Mouse (Mus musculus): ENCODE measurements at regions not wholly inside any gene's neighbourhood (a gene's known extent, or its start where the extent isn't known, plus 50 kb on each side); places are given as distances from the start of the nearest gene placed in this dataset.

DNA sequence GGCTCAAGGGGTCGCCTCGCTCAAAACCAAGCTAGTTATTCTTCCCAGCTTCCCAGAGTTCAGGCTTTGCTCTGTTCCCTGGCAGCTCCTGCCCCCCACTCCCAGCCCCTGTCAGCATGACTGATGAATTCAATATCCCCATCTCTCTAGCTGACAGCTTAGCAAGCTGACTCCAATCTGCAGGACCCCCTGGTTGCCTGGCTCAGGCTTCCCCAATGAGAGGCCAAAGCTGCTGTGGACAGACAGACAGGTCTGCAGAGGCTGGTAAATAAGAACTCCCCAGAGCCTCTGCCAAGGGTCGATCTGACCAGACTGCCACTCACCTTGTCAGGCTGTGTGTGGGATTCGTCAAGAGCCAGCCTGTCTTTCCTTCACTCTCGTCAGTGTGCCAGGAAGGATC lies 219.4 kb downstream of the Plpp3 start:
- H3K9ac ChIP-seq (replicated peaks; ENCODE audit: low read length) = no peak overlapping the region
- H3K36me3 ChIP-seq (ENCODE audit: insufficient read depth, low read length) = no peaks in the 10 kb centered on the region
- H3K4me2 ChIP-seq (replicated peaks; ENCODE audit: low read depth, low read length) = no peak overlapping the region
- H3K4me1 ChIP-seq (ENCODE audit: insufficient read depth, low read length) = peaks cover 14% of the 10 kb centered on the region; the same call in 1 of the 2 replicates
- no peak overlapping the region for H3K4me3 ChIP-seq (ENCODE audit: low read length)
- WGBS = 59% methylated on average over 5 of the region's 5 CpGs
- no peak overlapping the region for H3K27ac ChIP-seq (ENCODE audit: low read length)
- 0 out of 2 replicates have a peak, but pooled peaks cover 3% of the 10 kb centered on the region for H3K9me3 ChIP-seq (ENCODE audit: low read length)
- no peak for ATAC-seq (ENCODE audit: low FRiP score, low TSS enrichment)
- no peaks in the 10 kb centered on the region for H3K27me3 ChIP-seq (ENCODE audit: insufficient read depth, low read length)

DNA sequence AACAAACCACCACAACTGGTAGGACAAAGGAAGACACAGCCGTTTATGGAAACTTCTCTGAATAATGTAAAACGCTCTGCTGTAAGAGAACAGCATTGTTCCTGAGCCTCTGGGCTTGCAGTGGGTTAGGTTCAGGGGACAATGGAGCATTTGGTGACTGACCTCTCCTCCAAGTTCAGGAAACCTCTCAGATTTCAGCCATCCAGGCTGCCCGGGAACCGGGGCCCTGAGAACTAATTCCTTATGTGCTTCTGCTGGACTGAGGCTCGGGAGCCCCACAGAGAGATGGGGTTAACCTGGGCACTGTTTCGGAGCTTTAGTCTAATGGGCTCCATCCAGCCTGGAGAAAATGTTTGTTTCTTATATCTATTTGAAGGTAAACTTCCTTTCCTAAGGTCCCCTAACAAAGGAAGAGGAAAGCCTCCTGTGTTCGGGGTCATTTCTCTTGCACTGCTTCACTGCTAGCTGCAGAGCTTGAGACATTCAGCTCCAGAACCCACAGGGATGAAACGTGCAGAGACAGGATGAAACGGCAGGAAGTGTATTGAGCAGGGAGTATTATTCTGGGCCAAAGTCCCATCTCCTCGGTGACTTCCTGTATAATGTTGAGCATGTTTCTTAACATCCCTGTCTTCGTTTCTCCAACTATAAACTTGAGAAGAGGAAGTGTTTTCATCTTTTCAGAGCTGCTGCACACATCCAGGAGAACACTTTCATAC lies 220.5 kb downstream of the Plpp3 start:
- peaks cover 14% of the 10 kb centered on the region; the same call in 1 of the 2 replicates for H3K4me1 ChIP-seq (ENCODE audit: insufficient read depth, low read length)
- no peaks in the 10 kb centered on the region for H3K27me3 ChIP-seq (ENCODE audit: insufficient read depth, low read length)
- no peaks in the 10 kb centered on the region for H3K36me3 ChIP-seq (ENCODE audit: insufficient read depth, low read length)
- no peak overlapping the region for H3K4me2 ChIP-seq (replicated peaks; ENCODE audit: low read depth, low read length)
- H3K4me3 ChIP-seq (ENCODE audit: low read length) = no peak overlapping the region
- H3K9ac ChIP-seq (replicated peaks; ENCODE audit: low read length) = no peak overlapping the region
- peak overlapping the region; percentile 25 for H3K27ac ChIP-seq (ENCODE audit: low read length)
- ATAC-seq (ENCODE audit: low FRiP score, low TSS enrichment) = peak; percentile 35; the same call in 1 of the 2 replicates
- H3K9me3 ChIP-seq (ENCODE audit: low read length) = 0 out of 2 replicates have a peak, but pooled peaks cover 3% of the 10 kb centered on the region
- 29% methylated on average over 11 of the region's 11 CpGs for WGBS

- no peak for ATAC-seq (ENCODE audit: low FRiP score, low TSS enrichment)
- Histone ChIP-seq H3K27me3 (ENCODE audit: insufficient read depth, low read length) (no peaks in the 10 kb centered on the region), H3K27ac (ENCODE audit: low read length) (no peak overlapping the region), H3K4me2 (replicated peaks; ENCODE audit: low read depth, low read length) (no peak overlapping the region), H3K36me3 (ENCODE audit: insufficient read depth, low read length) (no peaks in the 10 kb centered on the region), H3K4me3 (ENCODE audit: low read length) (no peak overlapping the region), H3K9ac (replicated peaks; ENCODE audit: low read length) (no peak overlapping the region), H3K4me1 (ENCODE audit: insufficient read depth, low read length) (peaks cover under 1% of the 10 kb centered on the region; the same call in 1 of the 2 replicates), H3K9me3 (ENCODE audit: low read length) (0 out of 2 replicates have a peak, but pooled peaks cover 5% of the 10 kb centered on the region)
- WGBS = 51% methylated on average over 3 of the region's 3 CpGs
Measured at GRCm38 (mm10) chr4:105384826-105385225, 227.7 kb downstream of the Plpp3 start.

GRCm38 (mm10) chr4:105385481-105385880 lies 228.3 kb downstream of the Plpp3 start:
- H3K4me3 ChIP-seq (ENCODE audit: low read length) = no peak overlapping the region
- H3K4me1 ChIP-seq (ENCODE audit: insufficient read depth, low read length) = peaks cover 6% of the 10 kb centered on the region; the same call in 1 of the 2 replicates
- no peak overlapping the region for H3K4me2 ChIP-seq (replicated peaks; ENCODE audit: low read depth, low read length)
- H3K9me3 ChIP-seq (ENCODE audit: low read length) = 0 out of 2 replicates have a peak, but pooled peaks cover 5% of the 10 kb centered on the region
- no peak overlapping the region for H3K9ac ChIP-seq (replicated peaks; ENCODE audit: low read length)
- WGBS = 92% methylated on average over 5 of the region's 5 CpGs
- no peak overlapping the region for H3K27ac ChIP-seq (ENCODE audit: low read length)
- ATAC-seq (ENCODE audit: low FRiP score, low TSS enrichment) = no peak
- no peaks in the 10 kb centered on the region for H3K36me3 ChIP-seq (ENCODE audit: insufficient read depth, low read length)
- no peaks in the 10 kb centered on the region for H3K27me3 ChIP-seq (ENCODE audit: insufficient read depth, low read length)

GRCm38 (mm10) chr4:105390378-105390777 lies 233.2 kb downstream of the Plpp3 start:
- Histone ChIP-seq H3K9me3 (ENCODE audit: low read length) (0 out of 2 replicates have a peak, but pooled peaks cover 5% of the 10 kb centered on the region), H3K27me3 (ENCODE audit: insufficient read depth, low read length) (no peaks in the 10 kb centered on the region), H3K36me3 (ENCODE audit: insufficient read depth, low read length) (no peaks in the 10 kb centered on the region), H3K9ac (replicated peaks; ENCODE audit: low read length) (no peak overlapping the region), H3K4me2 (replicated peaks; ENCODE audit: low read depth, low read length) (no peak overlapping the region), H3K27ac (ENCODE audit: low read length) (peak overlapping the region; percentile 32; the same call in 1 of the 2 replicates), H3K4me1 (ENCODE audit: insufficient read depth, low read length) (peaks cover 6% of the 10 kb centered on the region; the same call in 1 of the 2 replicates), H3K4me3 (ENCODE audit: low read length) (no peak overlapping the region)
- WGBS = 23% methylated on average over 5 of the region's 5 CpGs
- peak; percentile 75 for ATAC-seq (ENCODE audit: low FRiP score, low TSS enrichment)

DNA sequence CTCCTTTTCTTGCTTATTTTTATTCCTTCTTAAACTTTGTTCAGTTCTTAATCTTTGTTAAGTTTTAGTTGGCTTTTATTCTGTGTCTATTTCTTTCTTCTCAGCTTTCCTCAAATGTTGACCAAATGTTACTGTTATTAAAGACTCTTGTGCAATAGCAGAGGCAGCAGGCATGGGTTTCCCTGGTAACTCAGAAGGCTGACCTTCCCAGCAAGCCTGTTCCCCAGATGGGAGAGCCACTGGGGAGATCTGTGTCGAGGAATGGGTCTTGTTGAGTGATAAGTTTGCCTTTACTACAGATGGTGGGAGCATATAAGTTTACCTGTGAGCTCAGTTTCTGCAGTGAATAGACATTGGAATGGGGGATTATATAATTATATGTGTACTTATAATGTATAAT lies 237.2 kb downstream of the Plpp3 start:
- WGBS = 75% methylated on average over 1 of the region's 1 CpGs
- ATAC-seq (ENCODE audit: low FRiP score, low TSS enrichment) = no peak
- H3K9me3 ChIP-seq (ENCODE audit: low read length) = no peaks in the 10 kb centered on the region
- no peak overlapping the region for H3K4me2 ChIP-seq (replicated peaks; ENCODE audit: low read depth, low read length)
- no peak overlapping the region for H3K9ac ChIP-seq (replicated peaks; ENCODE audit: low read length)
- peaks cover 6% of the 10 kb centered on the region; the same call in 1 of the 2 replicates for H3K4me1 ChIP-seq (ENCODE audit: insufficient read depth, low read length)
- H3K4me3 ChIP-seq (ENCODE audit: low read length) = no peak overlapping the region
- no peak overlapping the region for H3K27ac ChIP-seq (ENCODE audit: low read length)
- H3K36me3 ChIP-seq (ENCODE audit: insufficient read depth, low read length) = no peaks in the 10 kb centered on the region
- H3K27me3 ChIP-seq (ENCODE audit: insufficient read depth, low read length) = no peaks in the 10 kb centered on the region

- Histone ChIP-seq H3K27ac (ENCODE audit: low read length) (no peak overlapping the region), H3K4me3 (ENCODE audit: low read length) (no peak overlapping the region), H3K4me1 (ENCODE audit: insufficient read depth, low read length) (no peaks in the 10 kb centered on the region), H3K9me3 (ENCODE audit: low read length) (no peaks in the 10 kb centered on the region), H3K9ac (replicated peaks; ENCODE audit: low read length) (no peak overlapping the region), H3K36me3 (ENCODE audit: insufficient read depth, low read length) (no peaks in the 10 kb centered on the region), H3K4me2 (replicated peaks; ENCODE audit: low read depth, low read length) (no peak overlapping the region), H3K27me3 (ENCODE audit: insufficient read depth, low read length) (no peaks in the 10 kb centered on the region)
- 84% methylated on average over 2 of the region's 2 CpGs for WGBS
- no peak for ATAC-seq (ENCODE audit: low FRiP score, low TSS enrichment)
Measured at GRCm38 (mm10) chr4:105397451-105397850, 240.3 kb downstream of the Plpp3 start.

DNA sequence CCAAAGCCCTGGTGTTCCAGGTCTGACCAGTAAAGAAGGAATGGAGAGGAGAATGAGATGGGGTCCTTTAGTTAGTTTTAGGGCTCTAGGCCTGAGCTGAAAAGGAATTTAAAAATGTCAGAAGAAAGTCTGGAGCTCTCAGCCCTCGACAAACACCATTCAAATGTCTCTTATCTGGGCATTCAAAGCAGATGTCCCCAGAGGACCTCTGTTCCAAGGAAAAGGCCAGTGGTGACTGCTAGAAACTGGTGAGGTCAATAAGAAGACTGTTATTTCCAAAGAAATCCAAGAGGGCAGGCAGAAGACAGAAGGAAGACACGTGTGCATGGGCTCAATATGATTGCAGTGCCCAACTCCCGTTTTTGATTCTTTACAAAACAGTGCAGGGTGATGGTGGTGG lies 244.9 kb downstream of the Plpp3 start:
- H3K4me3 ChIP-seq (ENCODE audit: low read length) = no peak overlapping the region
- no peak overlapping the region for H3K27ac ChIP-seq (ENCODE audit: low read length)
- no peaks in the 10 kb centered on the region for H3K27me3 ChIP-seq (ENCODE audit: insufficient read depth, low read length)
- no peaks in the 10 kb centered on the region for H3K36me3 ChIP-seq (ENCODE audit: insufficient read depth, low read length)
- no peak overlapping the region for H3K4me2 ChIP-seq (replicated peaks; ENCODE audit: low read depth, low read length)
- peaks cover 5% of the 10 kb centered on the region; the same call in 1 of the 2 replicates for H3K4me1 ChIP-seq (ENCODE audit: insufficient read depth, low read length)
- no peak overlapping the region for H3K9ac ChIP-seq (replicated peaks; ENCODE audit: low read length)
- H3K9me3 ChIP-seq (ENCODE audit: low read length) = no peaks in the 10 kb centered on the region
- no peak for ATAC-seq (ENCODE audit: low FRiP score, low TSS enrichment)
- WGBS = 82% methylated on average over 3 of the region's 3 CpGs

DNA sequence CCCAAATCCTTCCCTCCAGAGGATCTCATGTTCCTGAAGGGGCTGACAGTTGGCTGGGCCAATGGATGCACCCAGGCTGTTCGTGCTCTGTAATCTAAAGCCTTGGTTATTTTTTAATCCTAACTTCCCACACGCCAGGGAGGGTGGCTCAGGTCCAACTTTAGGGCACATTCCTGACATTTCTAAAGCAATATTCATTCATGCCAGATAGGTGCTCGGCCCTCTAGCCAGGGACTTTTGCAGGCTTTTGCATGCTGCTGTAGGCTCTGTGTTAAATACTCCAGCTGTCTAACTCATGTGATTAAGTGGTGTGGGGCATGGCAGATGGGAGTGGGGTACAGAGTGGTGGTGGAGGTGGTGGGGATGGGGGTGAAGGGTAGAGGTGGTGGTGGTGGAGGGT lies 246.0 kb downstream of the Plpp3 start:
- 25% methylated on average over 3 of the region's 3 CpGs for WGBS
- Histone ChIP-seq H3K36me3 (ENCODE audit: insufficient read depth, low read length) (no peaks in the 10 kb centered on the region), H3K4me2 (replicated peaks; ENCODE audit: low read depth, low read length) (no peak overlapping the region), H3K27me3 (ENCODE audit: insufficient read depth, low read length) (no peaks in the 10 kb centered on the region), H3K27ac (ENCODE audit: low read length) (peak overlapping the region; percentile 14), H3K9me3 (ENCODE audit: low read length) (no peaks in the 10 kb centered on the region), H3K4me3 (ENCODE audit: low read length) (no peak overlapping the region), H3K9ac (replicated peaks; ENCODE audit: low read length) (no peak overlapping the region), H3K4me1 (ENCODE audit: insufficient read depth, low read length) (peaks cover 10% of the 10 kb centered on the region; the same call in 1 of the 2 replicates)
- peak; percentile 87 for ATAC-seq (ENCODE audit: low FRiP score, low TSS enrichment)

GRCm38 (mm10) chr4:105403686-105404085 lies 246.5 kb downstream of the Plpp3 start:
- Histone ChIP-seq H3K27ac (ENCODE audit: low read length) (peak overlapping the region; percentile 13; the same call in 1 of the 2 replicates), H3K4me1 (ENCODE audit: insufficient read depth, low read length) (peaks cover 10% of the 10 kb centered on the region; the same call in 1 of the 2 replicates), H3K36me3 (ENCODE audit: insufficient read depth, low read length) (no peaks in the 10 kb centered on the region), H3K4me3 (ENCODE audit: low read length) (no peak overlapping the region), H3K4me2 (replicated peaks; ENCODE audit: low read depth, low read length) (no peak overlapping the region), H3K27me3 (ENCODE audit: insufficient read depth, low read length) (no peaks in the 10 kb centered on the region), H3K9me3 (ENCODE audit: low read length) (no peaks in the 10 kb centered on the region), H3K9ac (replicated peaks; ENCODE audit: low read length) (no peak overlapping the region)
- no peak for ATAC-seq (ENCODE audit: low FRiP score, low TSS enrichment)
- 77% methylated on average over 6 of the region's 6 CpGs for WGBS

Measured in kidney, embryonic 16.5 days (tissue).